Mouse (Mus musculus) layer of hippocampus, adult 6 months (tissue): ENCODE measurements around the gene Sirt6. TPM values are rescaled to one million over a fixed set of nuclear protein-coding genes. Genes with fewer than 3 reads are reported as not detected.

Experiments used
- long read RNA-seq, 2 experiments: library from polyadenylated mRNA; unstranded; transcript quantifications; one replicate each; pipeline ENCODE4 v2.0.0; 2019 to 2020
- polyA plus RNA-seq: library from polyadenylated mRNA; unstranded; fragments of <200 nt; fragmentation: Nextera tagmentation; gene quantifications from 2 replicates; pipeline ENCODE4 v1.2.3, GENCODE M21; 2021

Sirt6 gene
- polyA plus RNA-seq: 24.3 and 28.2 TPM in 2 replicates
- long read RNA-seq, experiment 1, transcript Sirt6-201 (8 exons, 1,891 nt): major isoform, 10 of 32 reads
- long read RNA-seq, experiment 1, partial matches to known transcripts: 0 of 32 reads
- long read RNA-seq, experiment 1, other reads (novel, unspliced or antisense): 22 of 32 reads
- long read RNA-seq, experiment 2, transcript Sirt6-201 (8 exons, 1,891 nt): major isoform, 30 of 44 reads
- long read RNA-seq, experiment 2, partial matches to known transcripts: 1 of 44 reads
- long read RNA-seq, experiment 2, other reads (novel, unspliced or antisense): 13 of 44 reads

DNA sequence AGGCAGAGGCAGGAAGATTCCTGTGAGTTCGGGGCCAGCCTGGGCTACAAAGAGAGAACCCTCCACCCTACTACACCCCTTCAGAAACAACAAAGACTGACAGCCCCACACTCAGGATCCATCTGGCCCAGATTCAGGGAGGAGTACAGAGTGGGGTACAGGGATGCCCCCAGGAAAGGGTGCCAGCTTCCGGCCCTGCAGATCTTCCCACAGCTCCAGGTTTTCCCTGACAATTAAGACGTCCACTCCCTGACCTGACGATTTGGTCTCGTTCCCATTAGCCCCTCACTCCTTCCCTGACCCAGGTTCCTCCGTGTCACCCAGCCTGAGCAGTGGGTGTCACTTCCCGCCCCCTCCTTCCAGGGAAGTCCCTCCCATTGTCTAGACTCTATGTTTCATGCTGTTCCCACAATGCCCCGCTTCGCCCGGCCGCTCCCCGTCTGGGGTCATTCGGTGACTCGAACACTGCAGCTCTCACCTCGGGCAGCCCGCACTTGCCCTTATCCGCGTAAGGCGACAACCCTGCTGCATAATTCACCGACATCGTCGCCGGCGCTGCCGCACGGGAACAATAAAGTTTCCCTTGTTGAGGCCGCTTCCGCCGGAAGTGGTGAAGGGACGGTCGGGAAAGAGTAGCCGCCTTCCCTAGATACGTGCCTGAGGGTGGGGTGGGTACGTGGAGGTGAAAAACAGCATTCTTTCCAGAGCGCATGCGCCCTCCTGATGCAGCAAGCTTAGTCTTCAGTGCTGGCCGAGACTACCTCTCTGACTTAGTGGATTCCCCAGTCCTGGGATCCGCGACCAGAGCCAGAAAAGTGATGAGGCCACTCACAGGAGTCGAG is at the start of gene Sirt6:
Sirt6 (minus strand) TSS at position 804 of the 842 bp plus-strand sequence.

DNA sequence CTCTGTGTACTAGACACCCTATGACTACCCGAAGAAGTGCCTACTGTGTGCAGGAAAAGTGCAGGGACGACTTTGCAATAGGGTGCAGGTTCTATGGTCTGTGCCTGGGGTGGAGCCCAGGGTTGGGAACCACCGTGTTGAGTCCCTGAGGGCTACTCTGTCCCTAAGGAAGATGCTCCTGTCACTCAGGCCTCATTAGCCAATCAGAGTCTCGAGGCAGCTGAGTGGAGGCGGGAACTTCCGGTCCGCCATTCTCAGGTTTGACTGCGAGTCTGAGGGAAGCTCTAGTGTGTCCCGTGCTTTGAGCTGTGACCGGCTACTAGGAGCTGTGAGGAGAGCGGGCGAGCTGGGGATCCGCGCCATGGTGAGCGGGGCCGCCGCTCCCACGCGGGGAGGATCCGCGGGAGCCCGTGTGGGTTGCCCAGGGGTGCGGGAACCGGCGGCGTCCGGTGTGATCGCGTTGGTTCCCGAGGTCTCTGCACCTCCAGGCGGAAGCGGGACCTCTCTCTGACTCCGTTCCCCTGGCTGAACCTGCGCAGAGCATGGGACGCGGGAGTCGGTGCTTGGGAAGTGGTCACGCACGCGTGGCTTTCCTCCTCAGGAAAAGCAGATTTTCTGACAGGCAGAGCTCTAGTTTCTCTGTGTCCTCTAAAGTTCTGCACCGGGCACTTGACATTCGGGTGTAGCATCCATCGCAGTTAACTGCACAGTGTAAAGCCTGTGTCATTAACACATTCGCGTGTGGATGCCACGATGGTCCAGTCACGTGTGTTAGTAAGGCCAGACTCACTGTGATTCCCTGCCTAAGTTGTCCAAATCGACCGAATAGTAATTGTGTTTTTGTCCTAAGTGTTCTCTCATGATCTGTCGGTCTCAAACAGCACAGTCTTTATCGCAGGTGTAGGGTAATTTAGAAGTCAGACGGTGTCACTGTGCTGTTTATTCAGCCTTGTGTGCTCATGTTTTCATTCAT is 21.5 kb upstream of the Sirt6 start, which contains the start of gene Gm10778:
Gm10778 (plus strand) TSS at position 257 of the 973 bp plus-strand sequence.

DNA sequence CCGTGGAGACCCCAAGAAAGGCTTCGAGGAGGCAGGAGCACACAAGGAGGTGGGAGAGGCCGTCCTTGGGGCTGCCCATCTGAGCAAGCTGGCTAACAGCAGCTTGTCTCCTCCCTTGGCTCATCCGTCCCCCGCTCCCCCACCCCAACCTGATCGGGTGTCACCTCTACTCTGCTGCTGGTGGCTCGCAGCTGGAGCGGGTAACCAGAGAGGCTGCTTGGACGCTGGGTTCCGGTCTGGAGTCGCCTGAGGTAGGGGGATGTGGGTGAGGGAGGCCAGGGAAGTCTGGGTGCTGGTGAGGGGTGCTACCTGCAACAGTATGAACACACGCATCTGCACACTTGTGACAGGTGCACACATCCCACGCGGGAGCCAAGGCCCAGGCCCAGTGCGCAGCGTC is 793 bp upstream of the Sirt6 start, which contains the start of gene Ankrd24:
Ankrd24 (plus strand) TSS at position 151 of the 400 bp plus-strand sequence.

DNA sequence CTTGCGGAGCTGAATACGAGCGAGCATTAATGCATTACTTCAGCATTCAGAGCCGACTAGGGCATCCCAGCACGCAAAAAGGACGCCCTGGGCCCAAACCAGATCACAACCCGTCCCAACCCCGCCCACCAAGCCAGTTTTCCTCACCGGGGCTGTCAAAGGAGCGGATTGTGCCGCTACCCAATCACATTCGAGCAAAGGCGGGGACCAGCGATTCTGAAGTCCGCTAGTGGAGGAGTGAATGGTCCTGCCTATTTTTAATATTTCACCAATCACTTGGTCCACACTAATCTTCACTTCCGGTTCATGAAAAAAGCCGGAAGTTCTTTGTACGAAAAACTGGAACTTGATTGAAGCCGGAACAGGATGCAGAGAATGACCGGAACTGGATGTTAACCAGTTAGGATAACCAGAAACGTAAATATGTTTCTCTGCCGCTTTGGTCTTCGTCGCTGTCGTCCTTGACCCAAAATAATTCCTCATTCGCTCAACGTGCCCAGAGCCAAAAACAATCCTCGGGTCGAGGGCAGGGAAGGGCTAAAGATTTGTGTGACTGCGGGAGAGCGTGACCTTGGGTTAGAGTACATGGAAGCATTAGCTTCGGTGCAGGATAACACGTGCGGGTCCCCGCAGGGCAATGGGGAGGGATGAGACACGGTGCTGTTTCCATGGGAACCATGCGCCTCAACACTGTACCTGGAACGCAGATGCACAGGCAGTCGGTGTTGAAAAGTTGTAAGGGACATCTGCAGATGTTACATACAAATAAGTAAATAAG is 21.4 kb downstream of the Sirt6 start, which contains the start of gene BC025920:
BC025920 (plus strand) TSS at position 297 of the 778 bp plus-strand sequence.

GRCm38 (mm10) chr10:81600738-81601203 is 26.8 kb downstream of the Sirt6 start, which contains the start of gene Tle6:
Gene Tle6, minus strand, starts transcription at chr10:81601073.

GRCm38 (mm10) chr10:81574081-81575056 is 53.2 kb downstream of the Sirt6 start, which contains the start of gene Tle2:
Gene Tle2, plus strand, starts transcription at chr10:81574561.

Other genes with a start within 250 kb of the Sirt6 start
- 62.7 and 65.6 TPM in 2 replicates for gene Fzr1, start 249.3 kb downstream of the Sirt6 start, polyA plus RNA-seq
- 178 and 192 TPM in 2 replicates for gene Dohh, start 243.4 kb downstream of the Sirt6 start, polyA plus RNA-seq
- gene Gm48551, start 243.3 kb downstream of the Sirt6 start, polyA plus RNA-seq: 4.3 and 4.7 TPM in 2 replicates
- 1.3 TPM in 1 of 2 replicates, not detected in the other for gene Gm48552, start 238.8 kb downstream of the Sirt6 start, polyA plus RNA-seq
- gene Smim24, start 234.7 kb downstream of the Sirt6 start, polyA plus RNA-seq: 2.8 and 3.4 TPM in 2 replicates
- gene Nfic, start 172.2 kb downstream of the Sirt6 start, polyA plus RNA-seq: 22.5 and 25.0 TPM in 2 replicates
- 60.5 and 83.1 TPM in 2 replicates for gene Celf5, start 145.1 kb downstream of the Sirt6 start, polyA plus RNA-seq
- gene Ncln, start 131.4 kb downstream of the Sirt6 start, polyA plus RNA-seq: 45.3 and 46.2 TPM in 2 replicates
- gene S1pr4, start 127.7 kb downstream of the Sirt6 start, polyA plus RNA-seq: 0.43 and 0.55 TPM in 2 replicates
- gene Gna15, start 103.6 kb downstream of the Sirt6 start, polyA plus RNA-seq: 2.6 and 3.5 TPM in 2 replicates
- gene Gna11, start 82.6 kb downstream of the Sirt6 start, polyA plus RNA-seq: 42.2 and 61.8 TPM in 2 replicates
- 230 and 286 TPM in 2 replicates for gene Aes, start 68.3 kb downstream of the Sirt6 start, polyA plus RNA-seq
- gene Tle2, start 53.2 kb downstream of the Sirt6 start, polyA plus RNA-seq: 3.0 and 3.9 TPM in 2 replicates
- gene Tle6, start 26.7 kb downstream of the Sirt6 start, polyA plus RNA-seq: 2.5 and 3.7 TPM in 2 replicates
- gene BC025920, start 21.5 kb downstream of the Sirt6 start, polyA plus RNA-seq: 0.24 and 0.54 TPM in 2 replicates
- gene Ankrd24, start 743 bp upstream of the Sirt6 start, polyA plus RNA-seq: 22.5 and 26.2 TPM in 2 replicates
- gene Gm10778, start 21.3 kb upstream of the Sirt6 start, polyA plus RNA-seq: 1.5 and 1.7 TPM in 2 replicates
- 4.8 and 7.5 TPM in 2 replicates for gene Zfp433, start 77.0 kb upstream of the Sirt6 start, polyA plus RNA-seq
- gene Gm3055, start 143.4 kb upstream of the Sirt6 start, polyA plus RNA-seq: 4.8 and 5.4 TPM in 2 replicates
- gene Gm4767, start 184.4 kb upstream of the Sirt6 start, polyA plus RNA-seq: 0.65 and 0.90 TPM in 2 replicates
- 3.1 TPM in 2 replicates for gene Gm32687, start 236.1 kb upstream of the Sirt6 start, polyA plus RNA-seq